Mouse (Mus musculus) midbrain, embryonic 10.5 days (tissue): ENCODE data around the gene Hist1h2ai. TPM values are rescaled to one million over a fixed set of nuclear protein-coding genes. Genes with fewer than 3 reads are reported as not detected.

Source experiments
- microRNA-seq: library from miRNA; unstranded; fragments of <30 nt; microRNA quantifications from one replicate; pipeline ENCODE4, GENCODE M21; 2017
- polyA plus RNA-seq: library from polyadenylated mRNA; unstranded; fragments of >200 nt; fragmentation: Nextera tagmentation; extraction: Ambion mirVana; gene quantifications from 2 replicates; pipeline ENCODE4 v1.2.1, GENCODE M21; 2016

The Hist1h2ai gene
- polyA plus RNA-seq, 1 experiment from 2014 or later, result 12.2 TPM

Small RNAs within 50 kb of the gene (microRNA-seq; reads per million reads assigned to microRNA genes)
- gene Gm44357 (not detected), gene Gm44367 (not detected), gene Gm44454 (1.8 reads per million)

Other genes starting within 250 kb of the Hist1h2ai start
- 1.7 and 2.3 TPM in 2 replicates for gene Nkapl, start 247.9 kb upstream of the Hist1h2ai start, polyA plus RNA-seq
- 5.0 and 5.3 TPM in 2 replicates for gene Zkscan4, start 237.5 kb upstream of the Hist1h2ai start, polyA plus RNA-seq
- gene Gm10065, start 237.0 kb upstream of the Hist1h2ai start, polyA plus RNA-seq, result not detected in 2 replicates
- 0.42 and 0.56 TPM in 2 replicates for gene AK157302, start 221.2 kb upstream of the Hist1h2ai start, polyA plus RNA-seq
- 4.6 and 5.1 TPM in 2 replicates for gene Gm11273, start 215.0 kb upstream of the Hist1h2ai start, polyA plus RNA-seq
- 5.3 and 7.1 TPM in 2 replicates for gene Zkscan8, start 185.3 kb upstream of the Hist1h2ai start, polyA plus RNA-seq
- 0.11 and 0.15 TPM in 2 replicates for gene Olfr1366, start 173.6 kb upstream of the Hist1h2ai start, polyA plus RNA-seq
- not detected in 2 replicates for gene Olfr1535, start 156.5 kb upstream of the Hist1h2ai start, polyA plus RNA-seq
- not detected in 2 replicates for gene Olfr1364, start 134.7 kb upstream of the Hist1h2ai start, polyA plus RNA-seq
- gene Olfr1362, start 102.4 kb upstream of the Hist1h2ai start, polyA plus RNA-seq, result not detected in 2 replicates
- gene Olfr11, start 73.9 kb upstream of the Hist1h2ai start, polyA plus RNA-seq, result not detected in 2 replicates
- not detected in 2 replicates for gene Olfr1361, start 53.0 kb upstream of the Hist1h2ai start, polyA plus RNA-seq
- not detected in 2 replicates for gene Olfr1360, start 39.0 kb upstream of the Hist1h2ai start, polyA plus RNA-seq
- not detected in 2 replicates for gene Olfr1359, start 18.3 kb upstream of the Hist1h2ai start, polyA plus RNA-seq
- gene Hist1h2bl, start 279 bp upstream of the Hist1h2ai start, polyA plus RNA-seq, result 1.4 and 3.4 TPM in 2 replicates
- 8.9 and 11.3 TPM in 2 replicates for gene Hist1h3h, start 1.2 kb downstream of the Hist1h2ai start, polyA plus RNA-seq
- gene Hist1h2bm, start 5.6 kb downstream of the Hist1h2ai start, polyA plus RNA-seq, result 5.2 and 7.5 TPM in 2 replicates
- gene Hist1h4j, start 18.6 kb downstream of the Hist1h2ai start, polyA plus RNA-seq, result 1.0 and 1.2 TPM in 2 replicates
- gene Hist1h4k, start 34.1 kb downstream of the Hist1h2ai start, polyA plus RNA-seq, result 1.7 and 6.4 TPM in 2 replicates
- gene Hist1h2ak, start 37.4 kb downstream of the Hist1h2ai start, polyA plus RNA-seq, result 16.8 and 19.9 TPM in 2 replicates
- 0.55 and 2.6 TPM in 2 replicates for gene Hist1h2bn, start 37.7 kb downstream of the Hist1h2ai start, polyA plus RNA-seq
- gene Hist1h1b, start 64.2 kb downstream of the Hist1h2ai start, polyA plus RNA-seq, result 31.5 and 37.7 TPM in 2 replicates
- 114 and 126 TPM in 2 replicates for gene Hist1h3i, start 66.9 kb downstream of the Hist1h2ai start, polyA plus RNA-seq
- 11.7 and 15.4 TPM in 2 replicates for gene Hist1h2an, start 70.8 kb downstream of the Hist1h2ai start, polyA plus RNA-seq
- gene Hist1h2bp, start 71.0 kb downstream of the Hist1h2ai start, polyA plus RNA-seq, result 3.9 and 4.2 TPM in 2 replicates
- gene Hist1h2bq, start 93.8 kb downstream of the Hist1h2ai start, polyA plus RNA-seq, result 15.4 and 17.4 TPM in 2 replicates
- 1.6 TPM in 1 of 2 replicates, not detected in the other for gene Hist1h2ao, start 94.0 kb downstream of the Hist1h2ai start, polyA plus RNA-seq
- gene Hist1h4m, start 95.3 kb downstream of the Hist1h2ai start, polyA plus RNA-seq, result not detected in 2 replicates
- gene Hist1h4n, start 115.8 kb downstream of the Hist1h2ai start, polyA plus RNA-seq, result 7.7 and 10.8 TPM in 2 replicates
- 5,863 and 6,710 TPM in 2 replicates for gene Hist1h2ap, start 117.1 kb downstream of the Hist1h2ai start, polyA plus RNA-seq
- 15.6 and 19.0 TPM in 2 replicates for gene Hist1h2br, start 117.3 kb downstream of the Hist1h2ai start, polyA plus RNA-seq
- 23.8 and 24.8 TPM in 2 replicates for gene Zfp184, start 228.7 kb downstream of the Hist1h2ai start, polyA plus RNA-seq